Mouse (Mus musculus) bone marrow macrophage, adult 2 months (primary cell): ENCODE measurements at regions not wholly inside any gene's neighbourhood (a gene's known extent, or its start where the extent isn't known, plus 50 kb on each side); places are given as distances from the start of the nearest gene placed in this dataset.

Source experiments
- H3K27ac ChIP-seq: 2 replicates; pipeline ENCODE4 v1.5.1; 2012; ENCODE audit warnings: low read depth, low read length; ENCODE audit not compliant: insufficient read depth
- H3K4me1 ChIP-seq: 2 replicates; pipeline ENCODE4 v1.6.1; 2012; ENCODE audit warnings: low read length; ENCODE audit not compliant: control insufficient read depth, insufficient read depth
- H3K4me3 ChIP-seq: 2 replicates; pipeline ENCODE4 v1.5.1; 2012; ENCODE audit warnings: mild to moderate bottlenecking, low read length, moderate library complexity; ENCODE audit not compliant: insufficient read depth
- CTCF ChIP-seq: IDR thresholded peaks from 2 replicates; pipeline ENCODE4 v1.5.1; 2012; ENCODE audit warnings: low read depth, mild to moderate bottlenecking, low read length, moderate library complexity
- POLR2A ChIP-seq: IDR thresholded peaks from 2 replicates; pipeline ENCODE4 v1.6.1; 2012; ENCODE audit warnings: mild to moderate bottlenecking, low read depth, low read length, borderline replicate concordance

- Histone ChIP-seq H3K27ac (no peak overlapping the region), H3K4me3 (no peak overlapping the region), H3K4me1 (peaks cover 21% of the 10 kb centered on the region)
- no peak for TF ChIP-seq POLR2A
- TF ChIP-seq CTCF: no peak
These were observed 585.4 kb upstream of the Nox3 start for GRCm38 (mm10) chr17:4281451-4281850.

DNA sequence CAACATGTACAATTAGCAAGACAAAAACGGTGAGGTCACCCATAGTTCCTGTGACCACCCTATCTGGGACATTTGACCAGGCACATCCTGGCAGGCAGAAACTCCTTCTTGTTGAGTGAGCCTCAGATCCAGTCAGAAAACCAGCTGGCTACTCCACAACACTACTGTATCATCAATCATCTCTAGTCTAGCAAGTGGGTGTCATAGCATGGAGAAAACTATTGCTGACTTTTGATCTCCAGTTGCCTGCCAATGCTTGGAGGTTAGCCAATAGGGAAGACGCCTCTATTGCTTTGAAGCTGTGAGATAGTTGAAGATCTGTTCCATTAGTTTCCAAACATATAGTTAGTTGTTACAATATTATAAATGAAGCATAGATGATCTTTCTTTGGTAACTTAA lies 595.4 kb upstream of the Nox3 start:
- TF ChIP-seq POLR2A (no peak), CTCF (no peak)
- Histone ChIP-seq H3K4me3 (no peak overlapping the region), H3K4me1 (peaks cover 3% of the 10 kb centered on the region; the same call in 1 of the 2 replicates), H3K27ac (no peak overlapping the region)

DNA sequence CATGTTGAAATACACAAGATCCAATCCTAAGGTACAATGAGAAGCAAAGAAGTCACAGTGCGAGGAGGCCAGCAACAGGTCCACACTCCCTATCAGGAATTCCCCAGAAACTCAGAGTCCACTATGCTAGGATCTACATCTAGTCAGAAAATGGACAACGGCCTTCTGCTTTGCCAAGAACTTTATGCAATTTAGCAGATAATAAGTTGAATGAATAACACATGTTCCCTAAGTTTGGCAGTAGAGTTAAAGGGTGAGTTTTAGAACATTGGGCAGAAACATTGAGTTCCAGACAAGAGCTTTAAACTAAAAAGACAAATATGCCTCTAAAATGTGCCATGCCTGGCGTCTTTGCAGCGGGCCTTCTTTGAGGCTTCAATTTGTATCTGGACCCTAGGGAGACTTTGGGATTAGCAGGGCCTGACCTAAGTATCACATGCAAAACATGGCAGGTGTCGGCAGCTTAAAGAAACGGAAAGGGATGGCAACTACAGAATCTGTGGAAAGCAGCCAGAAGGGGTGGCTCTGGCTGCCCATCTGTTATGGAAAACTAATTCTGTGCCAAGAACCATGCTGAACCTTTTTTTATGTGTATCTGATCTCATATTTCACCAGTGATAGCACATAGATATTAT lies 600.6 kb upstream of the Nox3 start:
- no peak overlapping the region for H3K4me3 ChIP-seq

GRCm38 (mm10) chr17:4297156-4297535 lies 601.1 kb upstream of the Nox3 start:
- TF ChIP-seq POLR2A: no peak
- TF ChIP-seq CTCF: no peak

More for the DNA sequence above, 600.6 kb upstream of the Nox3 start:
- Histone ChIP-seq H3K4me1 (peaks cover 5% of the 10 kb centered on the region; the same call in 1 of the 2 replicates), H3K27ac (no peak overlapping the region)
- TF ChIP-seq CTCF (no peak), POLR2A (no peak)

GRCm38 (mm10) chr17:4301142-4301853 lies 605.2 kb upstream of the Nox3 start:
- no peak for TF ChIP-seq POLR2A
- TF ChIP-seq CTCF: no peak
- no peak overlapping the region for H3K4me3 ChIP-seq
- no peak overlapping the region for H3K27ac ChIP-seq
- 0 out of 2 replicates have a peak, but pooled peaks cover 2% of the 10 kb centered on the region for H3K4me1 ChIP-seq

More at GRCm38 (mm10) chr17:4297156-4297535, 601.1 kb upstream of the Nox3 start:
- no peak overlapping the region for H3K4me3 ChIP-seq
- H3K27ac ChIP-seq: no peak overlapping the region
- peaks cover 5% of the 10 kb centered on the region; the same call in 1 of the 2 replicates for H3K4me1 ChIP-seq

DNA sequence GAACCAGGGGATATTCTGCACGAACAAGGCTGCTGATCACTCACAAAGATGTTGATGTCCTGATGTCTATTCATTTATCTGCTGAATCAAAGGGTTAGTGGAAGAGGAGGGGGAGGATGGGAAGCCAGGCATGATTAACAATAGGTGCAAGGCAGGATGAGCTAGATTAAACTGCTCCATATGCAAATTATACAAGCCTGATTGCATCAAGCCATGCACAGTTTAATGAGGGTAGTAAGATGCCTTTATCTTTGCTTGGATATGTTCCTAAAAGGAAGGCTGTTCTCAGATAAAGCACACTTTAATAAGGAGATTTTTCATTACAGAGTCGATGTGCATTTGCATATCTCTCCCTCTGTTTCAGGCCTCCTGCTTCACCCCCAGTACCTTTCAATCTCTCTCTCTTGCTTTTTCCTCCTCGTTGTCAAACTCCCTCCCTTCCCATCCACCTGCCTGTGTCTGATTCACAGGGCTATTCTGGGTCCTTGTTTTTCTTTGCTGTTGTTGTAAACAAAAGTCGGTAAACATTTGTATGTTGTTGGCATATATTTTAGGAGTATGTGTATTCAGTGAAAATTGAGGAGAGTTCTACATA lies 615.8 kb upstream of the Nox3 start:
- TF ChIP-seq CTCF (no peak), POLR2A (no peak)
- Histone ChIP-seq H3K27ac (no peak overlapping the region), H3K4me3 (no peak overlapping the region), H3K4me1 (no peaks in the 10 kb centered on the region)

DNA sequence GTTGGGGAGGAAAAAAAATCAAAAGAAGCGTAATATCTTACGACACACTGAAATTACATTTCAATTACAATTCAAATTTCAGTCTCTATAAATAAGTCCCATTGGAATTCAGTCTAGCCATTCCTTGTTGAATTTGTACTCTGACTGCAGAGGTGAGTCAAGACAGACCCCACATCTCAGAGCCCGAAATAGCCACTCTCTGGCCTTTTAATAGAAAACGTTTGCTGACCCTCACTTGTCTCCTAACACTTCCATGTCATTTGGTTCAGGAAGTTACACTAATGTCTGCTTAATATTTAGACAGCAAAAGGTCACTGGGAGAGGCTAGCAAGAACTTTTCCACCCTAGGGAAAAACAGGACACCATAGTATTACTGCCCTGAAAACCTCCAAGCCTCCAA lies 623.1 kb upstream of the Nox3 start:
- peaks cover 2% of the 10 kb centered on the region; the same call in 1 of the 2 replicates for H3K4me1 ChIP-seq
- no peak overlapping the region for H3K4me3 ChIP-seq
- no peak for TF ChIP-seq CTCF
- no peak for TF ChIP-seq POLR2A
- H3K27ac ChIP-seq: no peak overlapping the region

- Histone ChIP-seq H3K27ac (no peak overlapping the region), H3K4me1 (no peaks in the 10 kb centered on the region), H3K4me3 (no peak overlapping the region)
- TF ChIP-seq CTCF: no peak
These were observed 632.7 kb upstream of the Nox3 start for GRCm38 (mm10) chr17:4328810-4329209.

DNA sequence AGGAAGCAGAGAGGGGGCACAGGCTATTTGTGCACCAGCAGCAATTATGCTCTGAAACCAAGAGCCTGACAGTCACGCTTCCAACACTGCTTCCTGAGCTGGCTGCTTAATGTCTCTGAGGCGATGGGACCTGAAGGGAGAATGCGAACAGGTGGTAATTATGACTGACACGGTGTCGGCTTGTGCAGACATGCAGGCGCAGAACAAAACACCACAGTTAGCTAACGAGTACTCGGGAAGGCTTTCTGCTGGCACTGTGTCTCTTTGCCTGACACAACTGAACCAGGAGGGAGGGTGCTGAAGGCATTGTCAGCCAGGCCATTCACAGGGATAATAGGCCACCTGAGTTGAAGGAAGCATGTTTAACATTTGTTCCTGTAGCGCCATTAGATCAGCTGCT lies 635.6 kb upstream of the Nox3 start:
- no peak overlapping the region for H3K27ac ChIP-seq
- H3K4me3 ChIP-seq: no peak overlapping the region
- no peaks in the 10 kb centered on the region for H3K4me1 ChIP-seq
- TF ChIP-seq CTCF (no peak), POLR2A (no peak)

GRCm38 (mm10) chr17:4333091-4333490 lies 637.0 kb upstream of the Nox3 start:
- TF ChIP-seq POLR2A: no peak
- Histone ChIP-seq H3K4me1 (no peaks in the 10 kb centered on the region), H3K4me3 (no peak overlapping the region), H3K27ac (no peak overlapping the region)
